Mouse (Mus musculus): ENCODE results near the gene Ppp2r2d. TPM values are rescaled to one million over a fixed set of nuclear protein-coding genes. Genes with fewer than 3 reads are reported as not detected.
A peak's percentile ranks its signal among the peaks of the same experiment; 100 is the strongest.

The Ppp2r2d gene
- polyA plus RNA-seq, 1 experiment from 2014 or later, result 72.0 TPM

GRCm38 (mm10) chr7:138848028-138848920 is 2.4 kb downstream of the Ppp2r2d start:
- ATAC-seq (replicated peaks; ENCODE audit: insufficient number of reproducible peaks, low FRiP score, low TSS enrichment, low read depth), result no peak
- no peaks in the 10 kb centered on the region for H3K9me3 ChIP-seq (replicated peaks; ENCODE audit: control insufficient read depth, low read length)
- no peak for DNase-seq (ENCODE audit: low spot score)
- H3K27me3 ChIP-seq (ENCODE audit: control insufficient read depth, insufficient read depth, low read length), result no peaks in the 10 kb centered on the region
- no peak overlapping the region for H3K4me3 ChIP-seq (ENCODE audit: low read depth, low read length)
- no peak overlapping the region for H3K9ac ChIP-seq (replicated peaks; ENCODE audit: low read length)
- no peak overlapping the region for H3K27ac ChIP-seq (replicated peaks; ENCODE audit: low read depth, low read length)
- 82% methylated on average over 7 of the region's 7 CpGs for WGBS
- H3K36me3 ChIP-seq (replicated peaks; ENCODE audit: control insufficient read depth, insufficient read depth, low read depth, low read length), result peaks cover 4% of the 10 kb centered on the region
- peak overlapping the region; percentile 83; the same call in 1 of the 2 replicates for H3K4me2 ChIP-seq (ENCODE audit: low read depth, low read length)
- H3K4me1 ChIP-seq (ENCODE audit: control insufficient read depth, insufficient read depth, low read length), result no peaks in the 10 kb centered on the region

- H3K4me2 ChIP-seq (ENCODE audit: low read depth, low read length), result no peak overlapping the region
- H3K9ac ChIP-seq (replicated peaks; ENCODE audit: low read length), result no peak overlapping the region
- H3K27ac ChIP-seq (replicated peaks; ENCODE audit: low read depth, low read length), result no peak overlapping the region
- ATAC-seq (replicated peaks; ENCODE audit: insufficient number of reproducible peaks, low FRiP score, low TSS enrichment, low read depth), result no peak
- no peak for DNase-seq (ENCODE audit: low spot score)
- H3K27me3 ChIP-seq (ENCODE audit: control insufficient read depth, insufficient read depth, low read length), result no peaks in the 10 kb centered on the region
- H3K4me1 ChIP-seq (ENCODE audit: control insufficient read depth, insufficient read depth, low read length), result no peaks in the 10 kb centered on the region
- no peaks in the 10 kb centered on the region for H3K9me3 ChIP-seq (replicated peaks; ENCODE audit: control insufficient read depth, low read length)
- H3K4me3 ChIP-seq (ENCODE audit: low read depth, low read length), result no peak overlapping the region
- peaks cover 5% of the 10 kb centered on the region for H3K36me3 ChIP-seq (replicated peaks; ENCODE audit: control insufficient read depth, insufficient read depth, low read depth, low read length)
These were observed 4.2 kb downstream of the Ppp2r2d start for GRCm38 (mm10) chr7:138850083-138850482.

GRCm38 (mm10) chr7:138853417-138854031 is 7.6 kb downstream of the Ppp2r2d start:
- 94% methylated on average over 4 of the region's 4 CpGs for WGBS
- Histone ChIP-seq H3K36me3 (replicated peaks; ENCODE audit: control insufficient read depth, insufficient read depth, low read depth, low read length) (peaks cover 5% of the 10 kb centered on the region), H3K4me1 (ENCODE audit: control insufficient read depth, insufficient read depth, low read length) (no peaks in the 10 kb centered on the region), H3K9ac (replicated peaks; ENCODE audit: low read length) (no peak overlapping the region), H3K4me3 (ENCODE audit: low read depth, low read length) (no peak overlapping the region), H3K27me3 (ENCODE audit: control insufficient read depth, insufficient read depth, low read length) (no peaks in the 10 kb centered on the region), H3K4me2 (ENCODE audit: low read depth, low read length) (no peak overlapping the region), H3K27ac (replicated peaks; ENCODE audit: low read depth, low read length) (no peak overlapping the region), H3K9me3 (replicated peaks; ENCODE audit: control insufficient read depth, low read length) (no peaks in the 10 kb centered on the region)
- ATAC-seq (replicated peaks; ENCODE audit: insufficient number of reproducible peaks, low FRiP score, low TSS enrichment, low read depth) (no peak), DNase-seq (ENCODE audit: low spot score) (no peak)

- Histone ChIP-seq H3K27me3 (ENCODE audit: control insufficient read depth, insufficient read depth, low read length) (no peaks in the 10 kb centered on the region), H3K27ac (replicated peaks; ENCODE audit: low read depth, low read length) (no peak overlapping the region), H3K4me3 (ENCODE audit: low read depth, low read length) (no peak overlapping the region), H3K4me2 (ENCODE audit: low read depth, low read length) (no peak overlapping the region), H3K9ac (replicated peaks; ENCODE audit: low read length) (no peak overlapping the region), H3K9me3 (replicated peaks; ENCODE audit: control insufficient read depth, low read length) (no peaks in the 10 kb centered on the region), H3K36me3 (replicated peaks; ENCODE audit: control insufficient read depth, insufficient read depth, low read depth, low read length) (peaks cover 5% of the 10 kb centered on the region; the same call in 1 of the 2 replicates), H3K4me1 (ENCODE audit: control insufficient read depth, insufficient read depth, low read length) (no peaks in the 10 kb centered on the region)
- DNase-seq (ENCODE audit: low spot score), result no peak
- 92% methylated on average over 2 of the region's 2 CpGs for WGBS
- no peak for ATAC-seq (replicated peaks; ENCODE audit: insufficient number of reproducible peaks, low FRiP score, low TSS enrichment, low read depth)
These were observed 8.3 kb downstream of the Ppp2r2d start for GRCm38 (mm10) chr7:138854201-138854600.

- Histone ChIP-seq H3K9ac (replicated peaks; ENCODE audit: low read length) (no peak overlapping the region), H3K27me3 (ENCODE audit: control insufficient read depth, insufficient read depth, low read length) (no peaks in the 10 kb centered on the region), H3K4me3 (ENCODE audit: low read depth, low read length) (no peak overlapping the region), H3K36me3 (replicated peaks; ENCODE audit: control insufficient read depth, insufficient read depth, low read depth, low read length) (peaks cover 5% of the 10 kb centered on the region; the same call in 1 of the 2 replicates), H3K27ac (replicated peaks; ENCODE audit: low read depth, low read length) (no peak overlapping the region), H3K4me1 (ENCODE audit: control insufficient read depth, insufficient read depth, low read length) (no peaks in the 10 kb centered on the region), H3K4me2 (ENCODE audit: low read depth, low read length) (no peak overlapping the region), H3K9me3 (replicated peaks; ENCODE audit: control insufficient read depth, low read length) (no peaks in the 10 kb centered on the region)
- 73% methylated on average over 2 of the region's 2 CpGs for WGBS
- DNase-seq (ENCODE audit: low spot score) (no peak), ATAC-seq (replicated peaks; ENCODE audit: insufficient number of reproducible peaks, low FRiP score, low TSS enrichment, low read depth) (no peak)
These were observed 10.8 kb downstream of the Ppp2r2d start for GRCm38 (mm10) chr7:138856670-138857069.

- Histone ChIP-seq H3K9me3 (replicated peaks; ENCODE audit: control insufficient read depth, low read length) (no peaks in the 10 kb centered on the region), H3K4me3 (ENCODE audit: low read depth, low read length) (no peak overlapping the region), H3K9ac (replicated peaks; ENCODE audit: low read length) (no peak overlapping the region), H3K4me2 (ENCODE audit: low read depth, low read length) (no peak overlapping the region), H3K36me3 (replicated peaks; ENCODE audit: control insufficient read depth, insufficient read depth, low read depth, low read length) (peaks cover 2% of the 10 kb centered on the region; the same call in 1 of the 2 replicates), H3K27me3 (ENCODE audit: control insufficient read depth, insufficient read depth, low read length) (no peaks in the 10 kb centered on the region), H3K27ac (replicated peaks; ENCODE audit: low read depth, low read length) (no peak overlapping the region), H3K4me1 (ENCODE audit: control insufficient read depth, insufficient read depth, low read length) (no peaks in the 10 kb centered on the region; the same call in 1 of the 2 replicates)
- ATAC-seq (replicated peaks; ENCODE audit: insufficient number of reproducible peaks, low FRiP score, low TSS enrichment, low read depth) (peak; percentile 44; the same call in 1 of the 2 replicates), DNase-seq (ENCODE audit: low spot score) (peak; percentile 77)
- 33% methylated on average over 3 of the region's 3 CpGs for WGBS
These were observed 18.2 kb downstream of the Ppp2r2d start for GRCm38 (mm10) chr7:138863950-138864572.

- DNase-seq (ENCODE audit: low spot score) (no peak), ATAC-seq (replicated peaks; ENCODE audit: insufficient number of reproducible peaks, low FRiP score, low TSS enrichment, low read depth) (no peak)
- 90% methylated on average over 1 of the region's 1 CpGs for WGBS
- no peaks in the 10 kb centered on the region for H3K9me3 ChIP-seq (replicated peaks; ENCODE audit: control insufficient read depth, low read length)
- no peak overlapping the region for H3K4me3 ChIP-seq (ENCODE audit: low read depth, low read length)
- H3K36me3 ChIP-seq (replicated peaks; ENCODE audit: control insufficient read depth, insufficient read depth, low read depth, low read length), result peaks cover 2% of the 10 kb centered on the region; the same call in 1 of the 2 replicates
- no peaks in the 10 kb centered on the region; the same call in 1 of the 2 replicates for H3K4me1 ChIP-seq (ENCODE audit: control insufficient read depth, insufficient read depth, low read length)
- no peak overlapping the region for H3K9ac ChIP-seq (replicated peaks; ENCODE audit: low read length)
- H3K27me3 ChIP-seq (ENCODE audit: control insufficient read depth, insufficient read depth, low read length), result no peaks in the 10 kb centered on the region
- H3K4me2 ChIP-seq (ENCODE audit: low read depth, low read length), result no peak overlapping the region
- H3K27ac ChIP-seq (replicated peaks; ENCODE audit: low read depth, low read length), result no peak overlapping the region
These were observed 18.9 kb downstream of the Ppp2r2d start for GRCm38 (mm10) chr7:138864776-138865175.

All from embryonic facial prominence, embryonic 11.5 days (tissue).